Mouse (Mus musculus) embryonic facial prominence, embryonic 13.5 days (tissue): ENCODE measurements around the gene Galnt3. TPM values are rescaled to one million over a fixed set of nuclear protein-coding genes. Genes with fewer than 3 reads are reported as not detected.

Source experiments
- ATAC-seq: fragments of 200-750 bp; cut with Nextera tagmentation; 2 replicates; pipeline ENCODE4 v1.8.0; 2017; ENCODE audit warnings: low read depth; ENCODE audit not compliant: insufficient number of reproducible peaks, insufficient read depth, low FRiP score, low TSS enrichment
- H3K27ac ChIP-seq: fragments of 300-500 bp; sonication (generic); 2 replicates; pipeline ENCODE4 v1.5.1; 2015; ENCODE audit warnings: moderate library complexity, mild to moderate bottlenecking, inconsistent platforms
- H3K27me3 ChIP-seq: fragments of 300-500 bp; sonication (generic); 2 replicates; pipeline ENCODE4 v1.6.1; 2015; ENCODE audit warnings: mild to moderate bottlenecking, inconsistent platforms
- H3K36me3 ChIP-seq: fragments of 300-500 bp; sonication (generic); 2 replicates; pipeline ENCODE4 v1.6.1; 2015; ENCODE audit warnings: mild to moderate bottlenecking, inconsistent platforms
- H3K4me1 ChIP-seq: fragments of 300-500 bp; sonication (generic); 2 replicates; pipeline ENCODE4 v1.6.1; 2015; ENCODE audit warnings: inconsistent platforms
- H3K4me2 ChIP-seq: fragments of 300-500 bp; sonication (generic); 2 replicates; pipeline ENCODE4 v1.6.1; 2015; ENCODE audit warnings: moderate library complexity, mild to moderate bottlenecking, inconsistent platforms
- H3K4me3 ChIP-seq: fragments of 300-500 bp; sonication (generic); 2 replicates; pipeline ENCODE4 v1.5.1; 2015; ENCODE audit warnings: mild to moderate bottlenecking, inconsistent platforms
- H3K9ac ChIP-seq: fragments of 300-500 bp; sonication (generic); 2 replicates; pipeline ENCODE4 v1.6.1; 2015; ENCODE audit warnings: mild to moderate bottlenecking, inconsistent platforms
- H3K9me3 ChIP-seq: fragments of 300-500 bp; sonication (generic); 2 replicates; pipeline ENCODE4 v1.6.1; 2016; ENCODE audit warnings: inconsistent platforms
- WGBS: fragments of 180-500 bp; shearing (Covaris S2); methylation state at CpG from one replicate; pipeline ENCODE4 v1.1.7; 2015; ENCODE audit warnings: mixed read lengths; 5-methylcytosine and 5-hydroxymethylcytosine counted together
- polyA plus RNA-seq: library from polyadenylated mRNA; unstranded; fragments of >200 nt; fragmentation: Nextera tagmentation; extraction: Ambion mirVana; gene quantifications from 2 replicates; pipeline ENCODE4 v1.2.1, GENCODE M21; 2015

The Galnt3 gene
- polyA plus RNA-seq, 1 experiment from 2014 or later, result 2.9 TPM

- ATAC-seq, result no peak
- 92% methylated on average over 4 of the region's 4 CpGs for WGBS
- Histone ChIP-seq H3K4me3 (no peak overlapping the region), H3K27ac (no peak overlapping the region), H3K4me1 (peaks cover 7% of the 10 kb centered on the region), H3K27me3 (no peaks in the 10 kb centered on the region), H3K4me2 (no peak overlapping the region), H3K9me3 (no peaks in the 10 kb centered on the region), H3K36me3 (no peaks in the 10 kb centered on the region), H3K9ac (no peak overlapping the region)
Observed at GRCm38 (mm10) chr2:66143284-66143683, 18.5 kb upstream of the Galnt3 start.

GRCm38 (mm10) chr2:66142711-66143110 lies 17.9 kb upstream of the Galnt3 start:
- ATAC-seq, result no peak
- Histone ChIP-seq H3K9me3 (no peaks in the 10 kb centered on the region), H3K4me1 (peaks cover 7% of the 10 kb centered on the region), H3K27me3 (no peaks in the 10 kb centered on the region), H3K9ac (no peak overlapping the region), H3K36me3 (no peaks in the 10 kb centered on the region), H3K4me3 (no peak overlapping the region), H3K4me2 (no peak overlapping the region), H3K27ac (no peak overlapping the region)
- WGBS, result 84% methylated on average over 2 of the region's 2 CpGs

- Histone ChIP-seq H3K4me3 (no peak overlapping the region), H3K4me1 (peaks cover 7% of the 10 kb centered on the region), H3K36me3 (no peaks in the 10 kb centered on the region), H3K9ac (no peak overlapping the region), H3K4me2 (no peak overlapping the region), H3K27me3 (no peaks in the 10 kb centered on the region), H3K9me3 (no peaks in the 10 kb centered on the region), H3K27ac (no peak overlapping the region)
- no peak for ATAC-seq
- 95% methylated on average over 2 of the region's 2 CpGs for WGBS
Observed at GRCm38 (mm10) chr2:66142268-66142667, 17.5 kb upstream of the Galnt3 start.

- Histone ChIP-seq H3K9me3 (no peaks in the 10 kb centered on the region), H3K9ac (no peak overlapping the region), H3K36me3 (no peaks in the 10 kb centered on the region), H3K4me2 (no peak overlapping the region), H3K27me3 (no peaks in the 10 kb centered on the region), H3K4me3 (no peak overlapping the region), H3K27ac (0 out of 2 replicates have a peak overlapping the region, but pooled peaks have one; percentile 9), H3K4me1 (peaks cover 7% of the 10 kb centered on the region)
- 23% methylated on average over 4 of the region's 4 CpGs for WGBS
- ATAC-seq, result no peak
Observed at GRCm38 (mm10) chr2:66140246-66140645, 15.5 kb upstream of the Galnt3 start.

GRCm38 (mm10) chr2:66131862-66132544 lies 7.2 kb upstream of the Galnt3 start:
- Histone ChIP-seq H3K9ac (no peak overlapping the region), H3K9me3 (no peaks in the 10 kb centered on the region), H3K27ac (no peak overlapping the region), H3K27me3 (0 out of 2 replicates have a peak, but pooled peaks cover 2% of the 10 kb centered on the region), H3K4me3 (no peak overlapping the region), H3K36me3 (no peaks in the 10 kb centered on the region), H3K4me2 (no peak overlapping the region), H3K4me1 (no peaks in the 10 kb centered on the region)
- WGBS, result 58% methylated on average over 8 of the region's 8 CpGs
- no peak for ATAC-seq

- H3K27ac ChIP-seq, result no peak overlapping the region
- H3K9me3 ChIP-seq, result no peaks in the 10 kb centered on the region
- H3K4me2 ChIP-seq, result no peak overlapping the region
- no peak overlapping the region for H3K9ac ChIP-seq
- H3K36me3 ChIP-seq, result no peaks in the 10 kb centered on the region
- no peak for ATAC-seq
- H3K27me3 ChIP-seq, result peaks cover 28% of the 10 kb centered on the region
- H3K4me3 ChIP-seq, result no peak overlapping the region
- peaks cover 7% of the 10 kb centered on the region; the same call in 1 of the 2 replicates for H3K4me1 ChIP-seq
- WGBS, result 86% methylated on average over 2 of the region's 2 CpGs
Observed at GRCm38 (mm10) chr2:66128941-66129340, 4.1 kb upstream of the Galnt3 start.

GRCm38 (mm10) chr2:66127541-66127940 lies 2.7 kb upstream of the Galnt3 start:
- no peaks in the 10 kb centered on the region for H3K36me3 ChIP-seq
- H3K27me3 ChIP-seq, result peaks cover 36% of the 10 kb centered on the region
- no peak overlapping the region for H3K27ac ChIP-seq
- ATAC-seq, result no peak
- no peak overlapping the region for H3K9ac ChIP-seq
- WGBS, result 58% methylated on average over 1 of the region's 1 CpGs
- no peak overlapping the region for H3K4me2 ChIP-seq
- H3K9me3 ChIP-seq, result no peaks in the 10 kb centered on the region
- H3K4me3 ChIP-seq, result no peak overlapping the region
- peaks cover 10% of the 10 kb centered on the region; the same call in 1 of the 2 replicates for H3K4me1 ChIP-seq

GRCm38 (mm10) chr2:66126936-66127335 lies 2.1 kb upstream of the Galnt3 start:
- no peaks in the 10 kb centered on the region for H3K36me3 ChIP-seq
- peaks cover 40% of the 10 kb centered on the region for H3K27me3 ChIP-seq
- peaks cover 10% of the 10 kb centered on the region; the same call in 1 of the 2 replicates for H3K4me1 ChIP-seq
- no peak overlapping the region for H3K4me2 ChIP-seq
- H3K9ac ChIP-seq, result no peak overlapping the region
- no peak overlapping the region for H3K4me3 ChIP-seq
- no peaks in the 10 kb centered on the region for H3K9me3 ChIP-seq
- no peak for ATAC-seq
- H3K27ac ChIP-seq, result no peak overlapping the region
- 88% methylated on average over 4 of the region's 4 CpGs for WGBS

GRCm38 (mm10) chr2:66123756-66124589 lies 821 bp downstream of the Galnt3 start:
- H3K4me2 ChIP-seq, result peak overlapping the region; percentile 100
- peak overlapping the region; percentile 69 for H3K4me3 ChIP-seq
- H3K4me1 ChIP-seq, result peaks cover 10% of the 10 kb centered on the region; the same call in 1 of the 2 replicates
- under 1% methylated on average over 57 of the region's 57 CpGs for WGBS
- H3K27ac ChIP-seq, result no peak overlapping the region
- H3K36me3 ChIP-seq, result no peaks in the 10 kb centered on the region
- H3K27me3 ChIP-seq, result peaks cover 43% of the 10 kb centered on the region
- peak overlapping the region; percentile 72 for H3K9ac ChIP-seq
- H3K9me3 ChIP-seq, result no peaks in the 10 kb centered on the region
- peak; percentile 52 for ATAC-seq

GRCm38 (mm10) chr2:66117686-66118085 lies 7.1 kb downstream of the Galnt3 start:
- H3K9ac ChIP-seq, result no peak overlapping the region
- 49% methylated on average over 3 of the region's 3 CpGs for WGBS
- H3K4me1 ChIP-seq, result no peaks in the 10 kb centered on the region
- ATAC-seq, result no peak
- H3K4me2 ChIP-seq, result no peak overlapping the region
- no peaks in the 10 kb centered on the region for H3K36me3 ChIP-seq
- H3K27me3 ChIP-seq, result peaks cover 21% of the 10 kb centered on the region
- H3K9me3 ChIP-seq, result no peaks in the 10 kb centered on the region
- no peak overlapping the region for H3K27ac ChIP-seq
- H3K4me3 ChIP-seq, result no peak overlapping the region

- 91% methylated on average over 9 of the region's 9 CpGs for WGBS
- no peaks in the 10 kb centered on the region for H3K9me3 ChIP-seq
- no peak for ATAC-seq
Observed at GRCm38 (mm10) chr2:66107864-66108514, 16.8 kb downstream of the Galnt3 start.

More at GRCm38 (mm10) chr2:66107864-66108514, 16.8 kb downstream of the Galnt3 start:
- no peaks in the 10 kb centered on the region for H3K4me1 ChIP-seq
- no peak overlapping the region for H3K9ac ChIP-seq
- H3K36me3 ChIP-seq, result no peaks in the 10 kb centered on the region
- H3K4me2 ChIP-seq, result no peak overlapping the region
- H3K27ac ChIP-seq, result no peak overlapping the region
- H3K4me3 ChIP-seq, result no peak overlapping the region
- peaks cover 23% of the 10 kb centered on the region for H3K27me3 ChIP-seq
